Mouse (Mus musculus) kidney, adult 2 months (tissue): ENCODE results near the gene Fam229a.

Source experiments
- CTCF ChIP-seq: fragments of 200-500 bp; conservative IDR thresholded peaks from 2 replicates; pipeline ENCODE4 v1.5.1; 2011; ENCODE audit warnings: low read depth, mild to moderate bottlenecking, control low read depth, low read length, moderate library complexity, mixed read lengths; ENCODE audit not compliant: insufficient read depth, insufficient read length
- POLR2A ChIP-seq: fragments of 200-500 bp; IDR thresholded peaks from one replicate; pipeline ENCODE4 v1.6.1; 2011; ENCODE audit warnings: low read depth, low read length, control low read depth

- TF ChIP-seq CTCF (no peak), POLR2A (no peak)
Measured at GRCm38 (mm10) chr4:129459726-129460125, 31.3 kb upstream of the Fam229a start.
